In genomic region chr1:36524058-36524457, GRCm38 (mm10) we compare ENCODE assay signal across 21 mouse cellular contexts. TPM values are rescaled to one million over a fixed set of nuclear protein-coding genes. Genes with fewer than 3 reads are reported as not detected.
DNase-seq lines count a peak whose midpoint lies in the region; ATAC-seq lines count a peak whose summit lies in the region.
"Had no signal": no experiment of that assay in that cellular context is flagged by ENCODE, and none has a peak within 500 bp of the region (broad histone marks: within the 10 kb centered on the region; RNA-seq: fewer than 3 reads in every experiment).

No protein-coding gene starts in this region.

- H3K9ac ChIP-seq in heart, embryonic 15.5 days, result no peak overlapping the region
- H3K9ac ChIP-seq in midbrain, embryonic 12.5 days (replicated peaks), result no peak overlapping the region
- H3K9ac ChIP-seq in midbrain, embryonic 16.5 days (ENCODE audit: low read depth, low read length), result no peak overlapping the region
- no peak overlapping the region for H3K9ac ChIP-seq in limb, embryonic 13.5 days
- H3K9ac ChIP-seq in neural tube, embryonic 14.5 days (replicated peaks; ENCODE audit: low read depth, low read length), result no peak overlapping the region
- H3K9ac ChIP-seq: hindbrain, embryonic 12.5 days; midbrain, embryonic 15.5 days had no signal

- H3K27me3 ChIP-seq in heart, embryonic 15.5 days, result no peaks in the 10 kb centered on the region
- no peaks in the 10 kb centered on the region for H3K27me3 ChIP-seq in midbrain, embryonic 12.5 days
- H3K27me3 ChIP-seq in midbrain, embryonic 16.5 days (ENCODE audit: control insufficient read depth, insufficient read depth, low read depth, low read length), result no peaks in the 10 kb centered on the region
- no peaks in the 10 kb centered on the region for H3K27me3 ChIP-seq in limb, embryonic 13.5 days
- H3K27me3 ChIP-seq in neural tube, embryonic 14.5 days (ENCODE audit: control insufficient read depth, insufficient read depth, low read length), result no peaks in the 10 kb centered on the region
- H3K27me3 ChIP-seq: hindbrain, embryonic 12.5 days; midbrain, embryonic 15.5 days had no signal

- H3K4me3 ChIP-seq in heart, embryonic 15.5 days, result no peak overlapping the region
- no peak overlapping the region for H3K4me3 ChIP-seq in midbrain, embryonic 12.5 days
- no peak overlapping the region for H3K4me3 ChIP-seq in midbrain, embryonic 16.5 days (ENCODE audit: low read depth, low read length)
- no peak overlapping the region for H3K4me3 ChIP-seq in limb, embryonic 13.5 days
- H3K4me3 ChIP-seq in neural tube, embryonic 14.5 days (ENCODE audit: low read depth, low read length), result no peak overlapping the region
- H3K4me3 ChIP-seq: heart, adult 2 months; hindbrain, embryonic 12.5 days; midbrain, embryonic 15.5 days had no signal

- no peak overlapping the region for H3K4me2 ChIP-seq in heart, embryonic 15.5 days
- H3K4me2 ChIP-seq in midbrain, embryonic 12.5 days (replicated peaks), result no peak overlapping the region
- H3K4me2 ChIP-seq in midbrain, embryonic 16.5 days (ENCODE audit: low read length), result no peak overlapping the region
- H3K4me2 ChIP-seq in limb, embryonic 13.5 days (replicated peaks), result no peak overlapping the region
- H3K4me2 ChIP-seq in neural tube, embryonic 14.5 days (ENCODE audit: low read depth, low read length), result no peak overlapping the region
- H3K4me2 ChIP-seq: hindbrain, embryonic 12.5 days; midbrain, embryonic 15.5 days had no signal

- peaks cover 43% of the 10 kb centered on the region for H3K4me1 ChIP-seq in heart, embryonic 15.5 days (replicated peaks)
- H3K4me1 ChIP-seq in midbrain, embryonic 12.5 days, result peaks cover 11% of the 10 kb centered on the region; the same call in 1 of the 2 replicates
- no peaks in the 10 kb centered on the region for H3K4me1 ChIP-seq in midbrain, embryonic 16.5 days (ENCODE audit: control insufficient read depth, insufficient read depth, low read length)
- peaks cover 40% of the 10 kb centered on the region for H3K4me1 ChIP-seq in limb, embryonic 13.5 days
- 0 out of 2 replicates have a peak, but pooled peaks cover 13% of the 10 kb centered on the region for H3K4me1 ChIP-seq in neural tube, embryonic 14.5 days (ENCODE audit: control insufficient read depth, insufficient read depth, low read length)

- no peak for ATAC-seq in heart, embryonic 15.5 days (replicated peaks; ENCODE audit: insufficient number of reproducible peaks, insufficient read depth, low FRiP score, low read depth)
- ATAC-seq in midbrain, embryonic 12.5 days (ENCODE audit: low FRiP score, low read depth), result no peak
- ATAC-seq in midbrain, embryonic 16.5 days, result no peak
- no peak for ATAC-seq in limb, embryonic 13.5 days (ENCODE audit: low FRiP score, low read depth)
- no peak for ATAC-seq in neural tube, embryonic 14.5 days (ENCODE audit: low read depth)

- H3K27ac ChIP-seq in heart, embryonic 15.5 days, result peak overlapping the region; percentile 77
- peak overlapping the region; percentile 20; the same call in 1 of the 2 replicates for H3K27ac ChIP-seq in midbrain, embryonic 12.5 days (replicated peaks)
- no peak overlapping the region for H3K27ac ChIP-seq in midbrain, embryonic 16.5 days (ENCODE audit: low read length)
- H3K27ac ChIP-seq in limb, embryonic 13.5 days, result peak overlapping the region; percentile 89; the same call in 1 of the 2 replicates
- peak overlapping the region; percentile 34; the same call in 1 of the 2 replicates for H3K27ac ChIP-seq in neural tube, embryonic 14.5 days (ENCODE audit: low read depth, low read length)
- H3K27ac ChIP-seq: heart, adult 2 months had no signal

- H3K9me3 ChIP-seq in heart, embryonic 15.5 days (replicated peaks), result no peaks in the 10 kb centered on the region
- H3K9me3 ChIP-seq in midbrain, embryonic 12.5 days, result no peaks in the 10 kb centered on the region
- no peaks in the 10 kb centered on the region for H3K9me3 ChIP-seq in midbrain, embryonic 16.5 days (replicated peaks; ENCODE audit: control insufficient read depth, low read length, poor library complexity, severe bottlenecking)
- H3K9me3 ChIP-seq in limb, embryonic 13.5 days, result no peaks in the 10 kb centered on the region
- no peaks in the 10 kb centered on the region for H3K9me3 ChIP-seq in neural tube, embryonic 14.5 days (ENCODE audit: control insufficient read depth, low read length)
- H3K9me3 ChIP-seq: hindbrain, embryonic 12.5 days; midbrain, embryonic 15.5 days had no signal

- H3K36me3 ChIP-seq in heart, embryonic 15.5 days, result peaks cover 47% of the 10 kb centered on the region
- peaks cover 77% of the 10 kb centered on the region for H3K36me3 ChIP-seq in midbrain, embryonic 12.5 days
- H3K36me3 ChIP-seq in midbrain, embryonic 16.5 days (ENCODE audit: control insufficient read depth, insufficient read depth, low read length), result peaks cover 38% of the 10 kb centered on the region
- peaks cover 80% of the 10 kb centered on the region for H3K36me3 ChIP-seq in limb, embryonic 13.5 days
- H3K36me3 ChIP-seq in neural tube, embryonic 14.5 days (ENCODE audit: control insufficient read depth, insufficient read depth, low read length), result peaks cover 39% of the 10 kb centered on the region

- WGBS in heart, embryonic 15.5 days, result 70% methylated on average over 5 of the region's 5 CpGs
- 90% methylated on average over 5 of the region's 5 CpGs for WGBS in midbrain, embryonic 12.5 days
- WGBS in midbrain, embryonic 16.5 days, result 94% methylated on average over 5 of the region's 5 CpGs
- 85% methylated on average over 5 of the region's 5 CpGs for WGBS in limb, embryonic 13.5 days
- WGBS in neural tube, embryonic 14.5 days, result 84% methylated on average over 5 of the region's 5 CpGs

- DNase-seq in heart, adult 11 months, result no peak
- no peak for DNase-seq in adrenal gland, adult 18-20 months (ENCODE audit: low spot score in 2 of 2)
- DNase-seq in right cerebral cortex, postnatal 14 days, result no peak
- DNase-seq: cerebellum, adult 9-10 months; heart, adult 2 months; kidney, adult 11 months; kidney, postnatal 10 days; liver; lung, adult 18-20 months; thymus, adult 2 months had no signal

RNA-seq across cellular contexts. Expression of gene Cnnm3, which starts 12.4 kb away (rescaled TPM):
- polyA plus RNA-seq in heart, embryonic 15.5 days (2015; fragmentation: Nextera tagmentation; extraction: Ambion mirVana), result 2.4 and 3.5 TPM in 2 replicates
- polyA plus RNA-seq in midbrain, embryonic 12.5 days (2016; fragmentation: Nextera tagmentation; extraction: Ambion mirVana), result 3.8 and 4.6 TPM in 2 replicates
- polyA plus RNA-seq in midbrain, embryonic 16.5 days (2015; fragmentation: Nextera tagmentation; extraction: Ambion mirVana), result 4.2 and 4.5 TPM in 2 replicates
- 3.7 and 4.4 TPM in 2 replicates for polyA plus RNA-seq in limb, embryonic 13.5 days (2015; fragmentation: Nextera tagmentation; extraction: Ambion mirVana)
- 5.4 and 9.4 TPM in 2 replicates for polyA plus RNA-seq in neural tube, embryonic 14.5 days (2014; fragmentation: Nextera tagmentation; extraction: Ambion mirVana)
- 10 to 100 TPM; 20.8 to 28.9 TPM for total RNA-seq in adrenal gland, adult 18-20 months (2021)

RNA-seq across cellular contexts. Expression of gene Ankrd23, which starts 12.6 kb away (rescaled TPM):
- 25.3 and 26.7 TPM in 2 replicates for polyA plus RNA-seq in heart, embryonic 15.5 days (2015; fragmentation: Nextera tagmentation; extraction: Ambion mirVana)
- 19.8 and 21.1 TPM in 2 replicates for polyA plus RNA-seq in midbrain, embryonic 12.5 days (2016; fragmentation: Nextera tagmentation; extraction: Ambion mirVana)
- 16.1 and 17.0 TPM in 2 replicates for polyA plus RNA-seq in midbrain, embryonic 16.5 days (2015; fragmentation: Nextera tagmentation; extraction: Ambion mirVana)
- polyA plus RNA-seq in limb, embryonic 13.5 days (2015; fragmentation: Nextera tagmentation; extraction: Ambion mirVana), result 20.1 and 20.8 TPM in 2 replicates
- polyA plus RNA-seq in neural tube, embryonic 14.5 days (2014; fragmentation: Nextera tagmentation; extraction: Ambion mirVana), result 13.0 and 14.9 TPM in 2 replicates
- 10 to 100 TPM; 10.3 to 10.6 TPM for total RNA-seq in adrenal gland, adult 18-20 months (2021)

RNA-seq across cellular contexts. Expression of gene Gm42417, which starts 15.2 kb away (rescaled TPM):
- polyA plus RNA-seq in heart, embryonic 15.5 days (2015; fragmentation: Nextera tagmentation; extraction: Ambion mirVana), result 0.22 TPM in 1 of 2 replicates, not detected in the other
- polyA plus RNA-seq in midbrain, embryonic 12.5 days (2016; fragmentation: Nextera tagmentation; extraction: Ambion mirVana), result 0.55 TPM in 1 of 2 replicates, not detected in the other
- 0.20 and 0.75 TPM in 2 replicates for polyA plus RNA-seq in midbrain, embryonic 16.5 days (2015; fragmentation: Nextera tagmentation; extraction: Ambion mirVana)
- 0.33 and 0.92 TPM in 2 replicates for polyA plus RNA-seq in limb, embryonic 13.5 days (2015; fragmentation: Nextera tagmentation; extraction: Ambion mirVana)
- 0.32 and 0.62 TPM in 2 replicates for polyA plus RNA-seq in neural tube, embryonic 14.5 days (2014; fragmentation: Nextera tagmentation; extraction: Ambion mirVana)
- not detected for total RNA-seq in adrenal gland, adult 18-20 months (2021)
- total RNA-seq: adrenal gland, postnatal 4 days; ES-E14; left cerebral cortex, adult 8-10 months had no signal
- polyA plus RNA-seq: embryonic facial prominence, embryonic 14.5 days; heart, adult 2 months; hindbrain, embryonic 12.5 days; thymus, adult 2 months had no signal

RNA-seq across cellular contexts. Expression of gene Ankrd39, which starts 23.2 kb away (rescaled TPM):
- polyA plus RNA-seq in heart, embryonic 15.5 days (2015; fragmentation: Nextera tagmentation; extraction: Ambion mirVana), result 27.3 and 30.4 TPM in 2 replicates
- 19.6 and 19.8 TPM in 2 replicates for polyA plus RNA-seq in midbrain, embryonic 12.5 days (2016; fragmentation: Nextera tagmentation; extraction: Ambion mirVana)
- 30.6 and 32.8 TPM in 2 replicates for polyA plus RNA-seq in midbrain, embryonic 16.5 days (2015; fragmentation: Nextera tagmentation; extraction: Ambion mirVana)
- polyA plus RNA-seq in limb, embryonic 13.5 days (2015; fragmentation: Nextera tagmentation; extraction: Ambion mirVana), result 27.7 and 28.0 TPM in 2 replicates
- polyA plus RNA-seq in neural tube, embryonic 14.5 days (2014; fragmentation: Nextera tagmentation; extraction: Ambion mirVana), result 26.6 and 34.5 TPM in 2 replicates
- total RNA-seq in adrenal gland, adult 18-20 months (2021), result 10 to 100 TPM; 11.0 to 11.1 TPM

RNA-seq across cellular contexts. Expression of gene Sema4c, which starts 34.1 kb away (rescaled TPM):
- 7.9 and 10.9 TPM in 2 replicates for polyA plus RNA-seq in heart, embryonic 15.5 days (2015; fragmentation: Nextera tagmentation; extraction: Ambion mirVana)
- polyA plus RNA-seq in midbrain, embryonic 12.5 days (2016; fragmentation: Nextera tagmentation; extraction: Ambion mirVana), result 35.2 and 37.6 TPM in 2 replicates
- 24.4 and 27.0 TPM in 2 replicates for polyA plus RNA-seq in midbrain, embryonic 16.5 days (2015; fragmentation: Nextera tagmentation; extraction: Ambion mirVana)
- 21.8 and 22.7 TPM in 2 replicates for polyA plus RNA-seq in limb, embryonic 13.5 days (2015; fragmentation: Nextera tagmentation; extraction: Ambion mirVana)
- 4.0 and 5.2 TPM in 2 replicates for polyA plus RNA-seq in neural tube, embryonic 14.5 days (2014; fragmentation: Nextera tagmentation; extraction: Ambion mirVana)
- total RNA-seq in adrenal gland, adult 18-20 months (2021), result 10 to 100 TPM; 13.7 to 15.8 TPM
